Mouse (Mus musculus) lung, adult 2 months (tissue): ENCODE measurements around the gene Bmi1. TPM values are rescaled to one million over a fixed set of nuclear protein-coding genes. Genes with fewer than 3 reads are reported as not detected.

ENCODE experiments used
- DNase-seq: peaks from one replicate; pipeline ENCODE4 v3.0.0; 2022
- H3K4me1 ChIP-seq: fragments of 200-500 bp; 2 replicates; pipeline ENCODE4 v1.6.1; 2011; ENCODE audit warnings: low read length; ENCODE audit not compliant: control insufficient read depth, insufficient read depth
- H3K4me3 ChIP-seq: fragments of 200-500 bp; replicated peaks from 2 replicates; pipeline ENCODE3; 2011; ENCODE audit warnings: low read depth, mild to moderate bottlenecking, control low read depth, low read length; ENCODE audit errors: extremely low read depth
- CTCF ChIP-seq: fragments of 200-500 bp; IDR thresholded peaks from 2 replicates; pipeline ENCODE4 v1.5.1; 2011; ENCODE audit warnings: mild to moderate bottlenecking, low read length, control low read depth; ENCODE audit not compliant: insufficient read depth
- POLR2A ChIP-seq: fragments of 200-500 bp; IDR thresholded peaks from 2 replicates; pipeline ENCODE4 v1.6.1; 2011; ENCODE audit warnings: low read depth, mild to moderate bottlenecking, control low read depth, low read length, borderline replicate concordance; ENCODE audit errors: extremely low read depth
- WGBS: fragments of 180-500 bp; shearing (Covaris S2); methylation state at CpG from one replicate; pipeline ENCODE4 v1.1.7; 2018; 5-methylcytosine and 5-hydroxymethylcytosine counted together
- polyA plus RNA-seq: library from polyadenylated mRNA; depleted of rRNA; stranded (reverse); fragments of >200 nt; gene quantifications from 2 replicates; pipeline ENCODE4 v1.2.3, GENCODE M21; 2012

Bmi1 gene
- polyA plus RNA-seq, 1 experiment: 19.0 TPM

DNA sequence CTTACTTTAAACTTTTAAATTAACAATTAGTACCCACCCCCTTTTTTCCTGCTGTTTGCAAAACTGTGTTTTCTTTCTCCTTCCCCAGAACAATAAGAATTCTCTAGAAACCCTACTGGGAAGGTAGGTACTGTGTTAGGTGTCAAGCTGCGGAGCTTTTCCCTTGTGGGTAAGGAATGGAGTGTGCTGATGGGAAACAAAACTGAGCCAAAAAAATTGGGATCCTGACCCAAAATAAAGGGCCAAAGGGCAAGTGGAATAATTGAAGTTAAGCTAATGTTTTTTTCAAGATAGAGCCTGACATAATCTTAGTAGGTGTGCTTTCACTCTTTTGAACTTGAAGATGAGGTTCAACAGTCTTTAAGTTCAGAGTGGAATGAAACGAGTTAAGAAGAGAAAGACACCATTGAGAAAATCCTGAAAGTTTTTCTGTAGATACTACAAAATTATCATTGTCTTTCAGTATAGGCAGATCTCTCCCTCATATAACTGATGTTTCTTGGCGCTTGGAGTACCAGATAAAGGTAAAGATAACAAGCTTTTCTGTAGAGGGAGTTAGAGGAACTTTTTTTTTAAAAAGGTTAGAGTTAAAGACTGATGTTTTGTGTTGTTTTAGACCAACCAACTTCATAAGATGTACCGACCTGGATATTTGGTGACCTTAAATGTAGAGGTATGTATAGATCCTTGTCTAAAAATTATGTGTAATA lies 2.5 kb upstream of the Bmi1 start:
- peaks cover 8% of the 10 kb centered on the region; the same call in 1 of the 2 replicates for H3K4me1 ChIP-seq
- no peak overlapping the region for H3K4me3 ChIP-seq
- no peak for DNase-seq
- 89% methylated on average over 4 of the region's 4 CpGs for WGBS
- TF ChIP-seq CTCF (no peak), POLR2A (no peak)

GRCm38 (mm10) chr2:18675681-18676456 lies 949 bp upstream of the Bmi1 start:
- DNase-seq: no peak
- Histone ChIP-seq H3K4me3 (peak overlapping the region; percentile 73), H3K4me1 (peaks cover 11% of the 10 kb centered on the region)
- peak; percentile 23; the same call in 1 of the 2 replicates for TF ChIP-seq POLR2A
- no peak for TF ChIP-seq CTCF
- 22% methylated on average over 42 of the region's 42 CpGs for WGBS

DNA sequence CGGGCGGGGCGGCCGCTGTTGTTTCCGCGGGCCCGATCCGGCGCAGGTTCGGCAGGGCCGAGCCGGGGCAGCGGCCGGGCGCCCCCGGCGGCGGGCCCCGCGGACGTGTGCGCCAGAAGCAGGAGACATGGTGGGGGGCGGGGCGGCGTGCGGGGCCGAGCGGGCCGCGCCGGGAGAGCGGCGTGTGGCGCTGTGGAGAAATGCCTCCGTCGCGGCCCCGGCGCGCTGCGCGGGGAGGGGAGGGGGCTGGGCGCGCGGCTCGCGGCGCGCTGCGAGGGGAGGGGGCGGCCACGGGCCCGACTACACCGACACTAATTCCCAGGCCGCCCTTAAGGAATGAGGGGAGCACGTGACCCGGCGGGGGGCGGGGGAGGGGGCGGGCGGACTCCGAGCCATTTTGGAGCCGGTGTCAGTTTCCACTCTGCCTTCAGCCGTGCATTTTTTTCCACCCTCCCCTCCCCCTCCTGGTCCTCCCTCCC lies 322 bp upstream of the Bmi1 start:
- WGBS: 2% methylated on average over 47 of the region's 64 CpGs
- no peak for TF ChIP-seq CTCF
- no peak; the same call in 1 of the 2 replicates for TF ChIP-seq POLR2A
- peak; percentile 66 for DNase-seq
- Histone ChIP-seq H3K4me3 (peak overlapping the region; percentile 73), H3K4me1 (peaks cover 11% of the 10 kb centered on the region)

- Histone ChIP-seq H3K4me1 (peaks cover 11% of the 10 kb centered on the region), H3K4me3 (peak overlapping the region; percentile 85)
- DNase-seq: peak; percentile 63
- TF ChIP-seq CTCF: no peak
- TF ChIP-seq POLR2A: no peak
- 9% methylated on average over 55 of the region's 55 CpGs for WGBS
Observed at GRCm38 (mm10) chr2:18677631-18678471, 1.0 kb downstream of the Bmi1 start.

DNA sequence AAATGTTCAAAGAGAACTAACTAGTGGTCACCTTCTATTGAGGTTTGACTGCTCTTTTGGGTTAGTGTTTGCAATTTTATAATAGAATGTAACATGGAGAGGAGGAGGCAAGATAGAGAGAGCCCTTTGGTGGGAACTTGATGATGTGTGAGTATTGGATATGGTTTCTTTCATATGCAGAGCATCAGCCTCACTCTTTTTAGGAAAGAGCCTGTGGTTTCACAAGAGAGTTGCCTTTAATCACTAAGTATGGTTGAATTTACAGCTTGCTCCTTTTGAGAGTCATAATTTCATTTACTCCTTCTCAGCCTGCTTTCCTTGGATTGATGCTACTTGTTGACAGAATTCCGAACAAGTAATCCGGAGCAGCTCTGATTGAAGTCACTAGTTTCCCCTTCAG lies 2.9 kb downstream of the Bmi1 start:
- Histone ChIP-seq H3K4me3 (no peak overlapping the region), H3K4me1 (peaks cover 7% of the 10 kb centered on the region)
- WGBS: 92% methylated on average over 2 of the region's 2 CpGs
- no peak for DNase-seq
- TF ChIP-seq CTCF (no peak), POLR2A (no peak)

DNA sequence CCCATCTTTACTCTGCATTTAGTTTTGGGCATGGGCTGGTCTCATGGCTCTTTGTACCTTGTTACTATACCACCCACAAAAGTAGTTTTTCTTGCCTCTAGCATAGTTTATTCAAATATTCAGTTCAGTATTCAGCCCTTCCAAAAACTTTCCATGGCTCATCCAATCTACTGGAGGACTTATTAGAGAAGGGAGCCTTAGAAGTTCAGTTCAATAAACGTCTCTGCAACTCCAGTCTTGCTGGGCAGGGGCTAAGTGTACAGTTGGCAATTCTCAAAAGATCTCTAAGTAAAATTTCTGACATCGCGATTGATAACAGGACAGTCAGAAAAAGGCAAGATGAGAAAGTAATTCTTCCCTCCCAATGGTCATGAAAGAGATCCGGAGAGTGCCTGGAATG lies 3.7 kb downstream of the Bmi1 start:
- WGBS: 4% methylated on average over 4 of the region's 4 CpGs
- H3K4me3 ChIP-seq: peak overlapping the region; percentile 1

DNA sequence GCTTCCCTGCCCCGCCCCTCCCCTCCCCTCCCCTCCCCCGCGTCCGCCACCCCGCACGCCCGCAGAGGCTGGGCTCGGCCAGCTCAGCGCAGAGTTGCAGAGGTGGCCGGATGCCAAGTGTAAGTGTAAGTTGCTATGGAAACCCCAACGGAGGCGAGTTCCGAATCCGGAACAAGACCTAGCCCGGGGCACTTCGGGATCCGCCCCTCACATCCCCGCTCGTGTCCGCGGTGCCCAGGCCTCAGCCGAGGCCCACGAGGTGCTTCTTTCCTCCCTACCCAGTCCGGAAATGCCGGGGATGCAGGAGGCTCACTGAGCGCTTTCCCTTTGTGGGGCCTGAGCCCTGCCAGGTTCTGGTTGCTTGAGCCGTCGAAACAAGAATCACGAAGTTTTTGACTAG lies 4.1 kb downstream of the Bmi1 start:
- Histone ChIP-seq H3K4me1 (peaks cover 7% of the 10 kb centered on the region), H3K4me3 (peak overlapping the region; percentile 33)
- WGBS: 8% methylated on average over 29 of the region's 29 CpGs
- peak; percentile 63 for DNase-seq
- TF ChIP-seq POLR2A: no peak
- no peak for TF ChIP-seq CTCF

More for the DNA sequence above, 3.7 kb downstream of the Bmi1 start:
- TF ChIP-seq POLR2A (no peak), CTCF (no peak)
- H3K4me1 ChIP-seq: peaks cover 7% of the 10 kb centered on the region
- no peak for DNase-seq

GRCm38 (mm10) chr2:18684062-18684461 lies 7.2 kb downstream of the Bmi1 start:
- 84% methylated on average over 5 of the region's 5 CpGs for WGBS
- no peak for TF ChIP-seq CTCF
- Histone ChIP-seq H3K4me1 (peaks cover 4% of the 10 kb centered on the region), H3K4me3 (no peak overlapping the region)
- DNase-seq: no peak

DNA sequence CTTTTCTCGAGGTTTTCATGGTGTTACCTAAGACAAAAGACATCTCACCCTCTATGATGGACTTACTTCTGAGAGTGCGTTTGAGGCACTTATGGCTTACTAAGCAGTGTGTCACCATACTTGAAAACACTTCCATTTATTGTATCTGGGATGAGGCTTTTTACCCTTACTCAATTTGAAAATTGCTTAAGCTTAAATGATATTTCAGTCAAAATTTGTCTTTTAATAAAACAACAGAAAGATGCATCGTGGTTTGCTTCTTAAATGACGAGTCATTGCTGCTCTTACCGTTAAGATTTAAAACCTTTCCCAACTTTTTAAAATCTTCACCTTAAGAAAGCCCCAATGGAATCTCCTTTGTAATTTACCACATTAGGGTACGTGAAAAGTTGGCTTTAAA lies 9.6 kb downstream of the Bmi1 start:
- Histone ChIP-seq H3K4me3 (no peak overlapping the region), H3K4me1 (peaks cover 4% of the 10 kb centered on the region; the same call in 1 of the 2 replicates)
- WGBS: 88% methylated on average over 6 of the region's 6 CpGs
- TF ChIP-seq CTCF: no peak
- TF ChIP-seq POLR2A: no peak
- DNase-seq: no peak
